Comparison of ENCODE assay signal across 15 mouse cellular contexts in genomic region chr2:57375138-57375837, GRCm38 (mm10).
DNase-seq lines count a peak whose midpoint lies in the region; ATAC-seq and TF ChIP-seq lines count a peak whose summit lies in the region.
"Had no signal": no experiment of that assay in that cellular context is flagged by ENCODE, and none has a peak within 500 bp of the region (broad histone marks: within the 10 kb centered on the region; RNA-seq: fewer than 3 reads in every experiment).

No protein-coding gene starts in this region.

- no peaks in the 10 kb centered on the region for H3K9me3 ChIP-seq in hindbrain, embryonic 11.5 days (ENCODE audit: control insufficient read depth, low read length)
- H3K9me3 ChIP-seq in hindbrain, embryonic 10.5 days: no peaks in the 10 kb centered on the region
- H3K9me3 ChIP-seq in forebrain, embryonic 14.5 days (replicated peaks; ENCODE audit: control insufficient read depth, low read length): no peaks in the 10 kb centered on the region
- H3K9me3 ChIP-seq in hindbrain, embryonic 16.5 days (ENCODE audit: control insufficient read depth, low read length): no peaks in the 10 kb centered on the region
- H3K9me3 ChIP-seq in neural tube, embryonic 12.5 days: no peaks in the 10 kb centered on the region

- H3K27ac ChIP-seq in hindbrain, embryonic 11.5 days (ENCODE audit: low read depth, low read length): no peak overlapping the region
- H3K27ac ChIP-seq in hindbrain, embryonic 10.5 days: no peak overlapping the region
- H3K27ac ChIP-seq in forebrain, embryonic 14.5 days (ENCODE audit: low read depth, low read length): no peak overlapping the region
- H3K27ac ChIP-seq in hindbrain, embryonic 16.5 days (ENCODE audit: low read depth, low read length): no peak overlapping the region
- no peak overlapping the region for H3K27ac ChIP-seq in neural tube, embryonic 12.5 days
- H3K27ac ChIP-seq in cerebellum, adult 2 months (ENCODE audit: insufficient read depth, low read length): no peak overlapping the region

- whole genome bisulfite sequencing in hindbrain, embryonic 11.5 days: 67% methylated on average over 7 of the region's 7 CpGs
- 71% methylated on average over 7 of the region's 7 CpGs for WGBS in hindbrain, embryonic 10.5 days
- 20% methylated on average over 7 of the region's 7 CpGs for WGBS in forebrain, embryonic 14.5 days
- 42% methylated on average over 7 of the region's 7 CpGs for WGBS in hindbrain, embryonic 16.5 days
- 46% methylated on average over 7 of the region's 7 CpGs for WGBS in neural tube, embryonic 12.5 days
- 87% methylated on average over 7 of the region's 7 CpGs for WGBS in cerebellum, adult 2 months

- no peaks in the 10 kb centered on the region; the same call in 1 of the 2 replicates for H3K4me1 ChIP-seq in hindbrain, embryonic 11.5 days (replicated peaks; ENCODE audit: control insufficient read depth, insufficient read depth, low read length)
- H3K4me1 ChIP-seq in hindbrain, embryonic 10.5 days (replicated peaks): peaks cover 39% of the 10 kb centered on the region
- peaks cover 33% of the 10 kb centered on the region for H3K4me1 ChIP-seq in forebrain, embryonic 14.5 days (ENCODE audit: control insufficient read depth, insufficient read depth, low read length)
- no peaks in the 10 kb centered on the region; the same call in 1 of the 2 replicates for H3K4me1 ChIP-seq in hindbrain, embryonic 16.5 days (ENCODE audit: control insufficient read depth, insufficient read depth, low read depth, low read length)
- H3K4me1 ChIP-seq in neural tube, embryonic 12.5 days: peaks cover 9% of the 10 kb centered on the region; the same call in 1 of the 2 replicates
- no peaks in the 10 kb centered on the region for H3K4me1 ChIP-seq in cerebellum, adult 2 months (ENCODE audit: control insufficient read depth, insufficient read depth, low read length)

- peak; percentile 62 for ATAC-seq in hindbrain, embryonic 11.5 days (ENCODE audit: low FRiP score)
- ATAC-seq in forebrain, embryonic 14.5 days: peak; percentile 21
- ATAC-seq in hindbrain, embryonic 16.5 days: peak; percentile 77
- ATAC-seq in neural tube, embryonic 12.5 days (ENCODE audit: low FRiP score, low read depth): peak; percentile 80
- ATAC-seq: intestine, postnatal 0 days had no signal

- no peaks in the 10 kb centered on the region for H3K27me3 ChIP-seq in hindbrain, embryonic 11.5 days (ENCODE audit: control insufficient read depth, insufficient read depth, low read length)
- no peaks in the 10 kb centered on the region for H3K27me3 ChIP-seq in hindbrain, embryonic 10.5 days (ENCODE audit: insufficient read depth, poor library complexity, severe bottlenecking)
- no peaks in the 10 kb centered on the region for H3K27me3 ChIP-seq in forebrain, embryonic 14.5 days (replicated peaks; ENCODE audit: control insufficient read depth, insufficient read depth, low read length)
- H3K27me3 ChIP-seq in hindbrain, embryonic 16.5 days (replicated peaks; ENCODE audit: control insufficient read depth, insufficient read depth, low read length): no peaks in the 10 kb centered on the region
- no peaks in the 10 kb centered on the region for H3K27me3 ChIP-seq in neural tube, embryonic 12.5 days (replicated peaks)
- no peaks in the 10 kb centered on the region for H3K27me3 ChIP-seq in cerebellum, adult 2 months (ENCODE audit: control insufficient read depth, insufficient read depth, low read length)
- H3K27me3 ChIP-seq: CH12.LX had no signal

- no peak for TF ChIP-seq POLR2A in cerebellum, adult 2 months (IDR thresholded peaks at IDR 0.05; ENCODE audit: borderline replicate concordance, insufficient read depth, low read length)

- H3K4me2 ChIP-seq in hindbrain, embryonic 11.5 days (replicated peaks; ENCODE audit: low read depth, low read length): no peak overlapping the region
- no peak overlapping the region for H3K4me2 ChIP-seq in forebrain, embryonic 14.5 days (ENCODE audit: low read length)
- H3K4me2 ChIP-seq in hindbrain, embryonic 16.5 days (ENCODE audit: low read length): no peak overlapping the region
- H3K4me2 ChIP-seq in neural tube, embryonic 12.5 days (replicated peaks): no peak overlapping the region

- H3K36me3 ChIP-seq in hindbrain, embryonic 11.5 days (ENCODE audit: control insufficient read depth, insufficient read depth, low read length): no peaks in the 10 kb centered on the region
- no peaks in the 10 kb centered on the region for H3K36me3 ChIP-seq in hindbrain, embryonic 10.5 days
- H3K36me3 ChIP-seq in forebrain, embryonic 14.5 days (ENCODE audit: control insufficient read depth, insufficient read depth, low read length): no peaks in the 10 kb centered on the region
- H3K36me3 ChIP-seq in hindbrain, embryonic 16.5 days (ENCODE audit: control insufficient read depth, insufficient read depth, low read length): no peaks in the 10 kb centered on the region
- no peaks in the 10 kb centered on the region for H3K36me3 ChIP-seq in neural tube, embryonic 12.5 days

- TF ChIP-seq CTCF in cerebellum, adult 2 months (IDR thresholded peaks at IDR 0.05; ENCODE audit: borderline replicate concordance, insufficient read depth, low read depth, low read length): no peak

- H3K4me3 ChIP-seq in hindbrain, embryonic 11.5 days (ENCODE audit: low read depth, low read length): no peak overlapping the region
- no peak overlapping the region for H3K4me3 ChIP-seq in hindbrain, embryonic 10.5 days
- no peak overlapping the region for H3K4me3 ChIP-seq in forebrain, embryonic 14.5 days (ENCODE audit: low read depth, low read length)
- no peak overlapping the region for H3K4me3 ChIP-seq in hindbrain, embryonic 16.5 days (ENCODE audit: low read length)
- no peak overlapping the region for H3K4me3 ChIP-seq in neural tube, embryonic 12.5 days
- no peak overlapping the region for H3K4me3 ChIP-seq in cerebellum, adult 2 months (replicated peaks; ENCODE audit: insufficient read depth, low read depth, low read length)

- no peak overlapping the region for H3K9ac ChIP-seq in hindbrain, embryonic 11.5 days (ENCODE audit: low read depth, low read length)
- H3K9ac ChIP-seq in forebrain, embryonic 14.5 days (ENCODE audit: low read length): no peak overlapping the region
- H3K9ac ChIP-seq in hindbrain, embryonic 16.5 days (ENCODE audit: low read depth, low read length): no peak overlapping the region
- no peak overlapping the region for H3K9ac ChIP-seq in neural tube, embryonic 12.5 days

- DNase-seq in hindbrain, embryonic 11.5 days (ENCODE audit: low spot score): no peak
- no peak for DNase-seq in hindbrain, embryonic 10.5 days (ENCODE audit: low spot score)
- peak; percentile 47 for DNase-seq in forebrain, embryonic 14.5 days (ENCODE audit: low spot score)
- no peak for DNase-seq in c-Kit-positive CD71-positive TER-119-positive erythroid progenitor cells, embryonic 14.5 days (ENCODE audit: low spot score)
- no peak for DNase-seq in cerebellum, adult 2 months
- no peak for DNase-seq in kidney, adult 9 months
- DNase-seq: adrenal gland, adult 2 months; gastrocnemius, postnatal 25 days; heart, postnatal 36 days; lung, adult 18-20 months; thymus, adult 18-20 months had no signal

Comparison
In these comparisons a context has a peak if more than half of its experiments do, and no peak if none do; other contexts are left out.
1. ATAC-seq: peak in every context shown above with its lines; median percentile 80 in neural tube, embryonic 12.5 days; 77 in hindbrain, embryonic 16.5 days; 62 in hindbrain, embryonic 11.5 days; 21 in forebrain, embryonic 14.5 days.